Mouse (Mus musculus) megakaryocyte, embryonic 14.5 days (primary cell): ENCODE data around the gene Sectm1a.
"Not testable (repeated sequence)": the region's sequence is repeated elsewhere in the genome, so short reads cannot be mapped to it uniquely, and the experiment has no call there.

Experiments used
- FLI1 ChIP-seq: IDR thresholded peaks from 2 replicates; pipeline ENCODE4 v1.6.1; 2012; ENCODE audit warnings: low read length, inconsistent platforms, mixed read lengths
- GATA1 ChIP-seq: IDR thresholded peaks from 3 replicates; pipeline ENCODE4 v1.6.1; 2012; ENCODE audit warnings: mixed read lengths, low read length, inconsistent platforms, borderline replicate concordance

GRCm38 (mm10) chr11:121060401-121061067 lies 20.5 kb downstream of the Sectm1a start:
- not testable (repeated sequence) for TF ChIP-seq GATA1, FLI1
